Mouse (Mus musculus) lung, embryonic 16.5 days (tissue): ENCODE data around the gene Gabrg3. TPM values are rescaled to one million over a fixed set of nuclear protein-coding genes. Genes with fewer than 3 reads are reported as not detected.

Source experiments
- ATAC-seq: fragments of 200-750 bp; cut with Nextera tagmentation; 2 replicates; pipeline ENCODE4 v1.8.0; 2017; ENCODE audit warnings: low read depth, mild to moderate bottlenecking, moderate library complexity
- H3K27ac ChIP-seq: fragments of 300-500 bp; sonication (generic); 2 replicates; pipeline ENCODE4 v1.5.1; 2014; ENCODE audit warnings: mild to moderate bottlenecking, control low read depth, low read length
- H3K27me3 ChIP-seq: fragments of 300-500 bp; sonication (generic); 2 replicates; pipeline ENCODE4 v1.6.1; 2014; ENCODE audit warnings: low read depth, low read length, mixed read lengths; ENCODE audit not compliant: control insufficient read depth, insufficient read depth
- H3K36me3 ChIP-seq: fragments of 300-500 bp; sonication (generic); 2 replicates; pipeline ENCODE4 v1.6.1; 2014; ENCODE audit warnings: low read length; ENCODE audit not compliant: control insufficient read depth, insufficient read depth
- H3K4me1 ChIP-seq: fragments of 300-500 bp; sonication (generic); replicated peaks from 2 replicates; pipeline ENCODE4 v1.6.1; 2014; ENCODE audit warnings: low read length, mixed read lengths; ENCODE audit not compliant: control insufficient read depth, insufficient read depth
- H3K4me2 ChIP-seq: fragments of 300-500 bp; sonication (generic); 2 replicates; pipeline ENCODE4 v1.6.1; 2014; ENCODE audit warnings: low read depth, low read length, control low read depth
- H3K4me3 ChIP-seq: fragments of 300-500 bp; sonication (generic); 2 replicates; pipeline ENCODE4 v1.5.1; 2014; ENCODE audit warnings: mild to moderate bottlenecking, low read length, control low read depth
- H3K9ac ChIP-seq: fragments of 300-500 bp; sonication (generic); 2 replicates; pipeline ENCODE4 v1.6.1; 2014; ENCODE audit warnings: low read length, control low read depth
- H3K9me3 ChIP-seq: fragments of 300-500 bp; sonication (generic); 2 replicates; pipeline ENCODE4 v1.6.1; 2016; ENCODE audit warnings: low read length; ENCODE audit not compliant: control insufficient read depth
- WGBS: fragments of 180-500 bp; shearing (Covaris S2); extraction: QIAGEN DNeasy Blood & Tissue Kit; methylation state at CpG from one replicate; pipeline ENCODE4 v1.1.7; 2014; 5-methylcytosine and 5-hydroxymethylcytosine counted together
- polyA plus RNA-seq: library from polyadenylated mRNA; unstranded; fragments of >200 nt; fragmentation: Nextera tagmentation; extraction: Ambion mirVana; gene quantifications from 2 replicates; pipeline ENCODE4 v1.2.1, GENCODE M21; 2015

The Gabrg3 gene
- polyA plus RNA-seq, 1 experiment from 2014 or later, result 0.28 TPM

- no peaks in the 10 kb centered on the region for H3K36me3 ChIP-seq
- H3K4me3 ChIP-seq, result no peak overlapping the region
- no peak overlapping the region for H3K27ac ChIP-seq
- WGBS, result 19% methylated on average over 4 of the region's 4 CpGs
- peak; percentile 36 for ATAC-seq
- H3K4me1 ChIP-seq, result peaks cover 6% of the 10 kb centered on the region; the same call in 1 of the 2 replicates
- peaks cover 18% of the 10 kb centered on the region for H3K27me3 ChIP-seq
- H3K9me3 ChIP-seq, result no peaks in the 10 kb centered on the region
- H3K4me2 ChIP-seq, result no peak overlapping the region
- no peak overlapping the region for H3K9ac ChIP-seq
Observed at GRCm38 (mm10) chr7:57384112-57384511, 2.9 kb downstream of the Gabrg3 start.

- Histone ChIP-seq H3K4me1 (no peaks in the 10 kb centered on the region), H3K36me3 (no peaks in the 10 kb centered on the region), H3K4me3 (no peak overlapping the region), H3K27ac (no peak overlapping the region), H3K27me3 (no peaks in the 10 kb centered on the region), H3K4me2 (no peak overlapping the region), H3K9me3 (no peaks in the 10 kb centered on the region), H3K9ac (no peak overlapping the region)
- ATAC-seq, result no peak
- 69% methylated on average over 5 of the region's 5 CpGs for WGBS
Observed at GRCm38 (mm10) chr7:57366013-57366390, 21.0 kb downstream of the Gabrg3 start.

- Histone ChIP-seq H3K27ac (no peak overlapping the region), H3K4me2 (no peak overlapping the region), H3K27me3 (no peaks in the 10 kb centered on the region), H3K9ac (no peak overlapping the region), H3K36me3 (no peaks in the 10 kb centered on the region), H3K4me1 (no peaks in the 10 kb centered on the region), H3K9me3 (no peaks in the 10 kb centered on the region), H3K4me3 (no peak overlapping the region)
- ATAC-seq, result no peak
- WGBS, result 62% methylated on average over 5 of the region's 5 CpGs
Observed at GRCm38 (mm10) chr7:57365134-57366012, 21.6 kb downstream of the Gabrg3 start.

GRCm38 (mm10) chr7:57363812-57364211 lies 23.2 kb downstream of the Gabrg3 start:
- H3K4me2 ChIP-seq, result no peak overlapping the region
- H3K9ac ChIP-seq, result no peak overlapping the region
- H3K27me3 ChIP-seq, result no peaks in the 10 kb centered on the region
- no peak overlapping the region for H3K4me3 ChIP-seq
- no peak for ATAC-seq
- H3K9me3 ChIP-seq, result no peaks in the 10 kb centered on the region
- H3K36me3 ChIP-seq, result no peaks in the 10 kb centered on the region
- WGBS, result 65% methylated on average over 6 of the region's 6 CpGs
- H3K27ac ChIP-seq, result no peak overlapping the region
- H3K4me1 ChIP-seq, result no peaks in the 10 kb centered on the region

GRCm38 (mm10) chr7:57357871-57358540 lies 29.0 kb downstream of the Gabrg3 start:
- no peaks in the 10 kb centered on the region for H3K36me3 ChIP-seq
- no peak overlapping the region for H3K27ac ChIP-seq
- H3K4me2 ChIP-seq, result no peak overlapping the region
- no peaks in the 10 kb centered on the region for H3K27me3 ChIP-seq
- H3K4me1 ChIP-seq, result no peaks in the 10 kb centered on the region
- no peak overlapping the region for H3K4me3 ChIP-seq
- H3K9me3 ChIP-seq, result no peaks in the 10 kb centered on the region
- H3K9ac ChIP-seq, result no peak overlapping the region
- ATAC-seq, result no peak
- 53% methylated on average over 6 of the region's 6 CpGs for WGBS

- H3K27me3 ChIP-seq, result no peaks in the 10 kb centered on the region
- H3K36me3 ChIP-seq, result no peaks in the 10 kb centered on the region
- H3K27ac ChIP-seq, result no peak overlapping the region
- WGBS, result 73% methylated on average over 8 of the region's 8 CpGs
- ATAC-seq, result no peak
- H3K4me1 ChIP-seq, result no peaks in the 10 kb centered on the region
- H3K9me3 ChIP-seq, result no peaks in the 10 kb centered on the region
- H3K4me2 ChIP-seq, result no peak overlapping the region
- no peak overlapping the region for H3K9ac ChIP-seq
- no peak overlapping the region for H3K4me3 ChIP-seq
Observed at GRCm38 (mm10) chr7:57356565-57357301, 30.3 kb downstream of the Gabrg3 start.

GRCm38 (mm10) chr7:57348774-57349173 lies 38.2 kb downstream of the Gabrg3 start:
- no peak overlapping the region for H3K4me3 ChIP-seq
- H3K36me3 ChIP-seq, result no peaks in the 10 kb centered on the region
- no peak overlapping the region for H3K4me2 ChIP-seq
- no peak overlapping the region for H3K9ac ChIP-seq
- peak; percentile 80 for ATAC-seq
- peak overlapping the region; percentile 7; the same call in 1 of the 2 replicates for H3K27ac ChIP-seq
- no peaks in the 10 kb centered on the region for H3K9me3 ChIP-seq
- no peaks in the 10 kb centered on the region for H3K4me1 ChIP-seq
- 48% methylated on average over 1 of the region's 1 CpGs for WGBS
- H3K27me3 ChIP-seq, result no peaks in the 10 kb centered on the region

GRCm38 (mm10) chr7:57341910-57342309 lies 45.1 kb downstream of the Gabrg3 start:
- H3K36me3 ChIP-seq, result no peaks in the 10 kb centered on the region
- H3K9ac ChIP-seq, result no peak overlapping the region
- 67% methylated on average over 8 of the region's 8 CpGs for WGBS
- H3K4me1 ChIP-seq, result no peaks in the 10 kb centered on the region
- no peaks in the 10 kb centered on the region for H3K9me3 ChIP-seq
- no peak overlapping the region for H3K4me3 ChIP-seq
- no peaks in the 10 kb centered on the region for H3K27me3 ChIP-seq
- H3K4me2 ChIP-seq, result no peak overlapping the region
- ATAC-seq, result no peak
- H3K27ac ChIP-seq, result no peak overlapping the region

GRCm38 (mm10) chr7:57331211-57331610 lies 55.8 kb downstream of the Gabrg3 start:
- H3K27ac ChIP-seq, result no peak overlapping the region
- no peak overlapping the region for H3K4me3 ChIP-seq
- no peak overlapping the region for H3K4me2 ChIP-seq
- 71% methylated on average over 3 of the region's 3 CpGs for WGBS
- no peaks in the 10 kb centered on the region for H3K9me3 ChIP-seq
- no peaks in the 10 kb centered on the region for H3K36me3 ChIP-seq
- no peaks in the 10 kb centered on the region for H3K27me3 ChIP-seq
- H3K9ac ChIP-seq, result no peak overlapping the region
- no peak for ATAC-seq
- no peaks in the 10 kb centered on the region for H3K4me1 ChIP-seq
